Mouse (Mus musculus) testis, adult 10 weeks (tissue): ENCODE data around the gene Arl15. TPM values are rescaled to one million over a fixed set of nuclear protein-coding genes. Genes with fewer than 3 reads are reported as not detected.

Experiments
- polyA plus RNA-seq: library from polyadenylated mRNA; stranded (reverse); fragments of 350-450 nt; fragmentation: Illumina TruSeq; extraction: RNeasy Lipid Tissue Mini Kit (QIAGEN cat#74804); gene quantifications from one replicate; pipeline ENCODE4 v1.2.3, GENCODE M21; 2014; ENCODE audit warnings: low read depth, low replicate concordance

The Arl15 gene
- polyA plus RNA-seq, result 7.0 TPM

GRCm38 (mm10) chr13:113794039-113794704 is at the start of gene Arl15:
Gene Arl15 (plus strand): TSS chr13:113794505.

Other genes with a start within 250 kb of the Arl15 start
- gene Snx18, start 175.9 kb upstream of the Arl15 start, polyA plus RNA-seq, result 7.0 TPM
- gene Hspb3, start 130.8 kb upstream of the Arl15 start, polyA plus RNA-seq, result not detected